Mouse (Mus musculus) neural tube, embryonic 13.5 days (tissue): ENCODE data around the gene Piwil1. TPM values are rescaled to one million over a fixed set of nuclear protein-coding genes. Genes with fewer than 3 reads are reported as not detected.
"Not testable (repeated sequence)": the region's sequence is repeated elsewhere in the genome, so short reads cannot be mapped to it uniquely, and the experiment has no call there.

ENCODE experiments used
- ATAC-seq: fragments of 200-750 bp; cut with Nextera tagmentation; 2 replicates; pipeline ENCODE4 v1.8.0; 2017; ENCODE audit warnings: low read depth, mild to moderate bottlenecking, moderate TSS enrichment, moderate library complexity
- H3K27ac ChIP-seq: fragments of 300-500 bp; sonication (generic); replicated peaks from 2 replicates; pipeline ENCODE4 v1.5.1; 2015; ENCODE audit warnings: moderate library complexity, mild to moderate bottlenecking, inconsistent platforms
- H3K27me3 ChIP-seq: fragments of 300-500 bp; sonication (generic); 2 replicates; pipeline ENCODE4 v1.6.1; 2015; ENCODE audit warnings: mild to moderate bottlenecking, inconsistent platforms
- H3K36me3 ChIP-seq: fragments of 300-500 bp; sonication (generic); 2 replicates; pipeline ENCODE4 v1.6.1; 2015; ENCODE audit warnings: mild to moderate bottlenecking, inconsistent platforms
- H3K4me1 ChIP-seq: fragments of 300-500 bp; sonication (generic); replicated peaks from 2 replicates; pipeline ENCODE4 v1.6.1; 2015; ENCODE audit warnings: inconsistent platforms
- H3K4me2 ChIP-seq: fragments of 300-500 bp; sonication (generic); 2 replicates; pipeline ENCODE4 v1.6.1; 2015; ENCODE audit warnings: inconsistent platforms, mild to moderate bottlenecking, moderate library complexity
- H3K4me3 ChIP-seq: fragments of 300-500 bp; sonication (generic); 2 replicates; pipeline ENCODE4 v1.5.1; 2015; ENCODE audit warnings: mild to moderate bottlenecking, inconsistent platforms
- H3K9ac ChIP-seq: fragments of 300-500 bp; sonication (generic); 2 replicates; pipeline ENCODE4 v1.6.1; 2015; ENCODE audit warnings: moderate library complexity, mild to moderate bottlenecking, inconsistent platforms
- H3K9me3 ChIP-seq: fragments of 300-500 bp; sonication (generic); 2 replicates; pipeline ENCODE4 v1.6.1; 2016; ENCODE audit warnings: inconsistent platforms
- WGBS: fragments of 180-500 bp; shearing (Covaris S2); methylation state at CpG from one replicate; pipeline ENCODE4 v1.1.7; 2015; 5-methylcytosine and 5-hydroxymethylcytosine counted together
- polyA plus RNA-seq: library from polyadenylated mRNA; unstranded; fragments of >200 nt; fragmentation: Nextera tagmentation; extraction: Ambion mirVana; gene quantifications from 2 replicates; pipeline ENCODE4 v1.2.1, GENCODE M21; 2015

The Piwil1 gene
- polyA plus RNA-seq, 1 experiment from 2014 or later, result 0.07 TPM

- Histone ChIP-seq H3K27me3 (no peaks in the 10 kb centered on the region), H3K9me3 (no peaks in the 10 kb centered on the region), H3K4me2 (no peak overlapping the region), H3K9ac (no peak overlapping the region), H3K36me3 (no peaks in the 10 kb centered on the region), H3K4me3 (no peak overlapping the region), H3K27ac (no peak overlapping the region), H3K4me1 (no peaks in the 10 kb centered on the region)
- ATAC-seq, result no peak
- WGBS, result 89% methylated on average over 6 of the region's 6 CpGs
These were observed 9.5 kb downstream of the Piwil1 start for GRCm38 (mm10) chr5:128711847-128712246.

- Histone ChIP-seq H3K4me2 (no peak overlapping the region), H3K4me3 (no peak overlapping the region), H3K9me3 (peaks cover 8% of the 10 kb centered on the region; the same call in 1 of the 2 replicates), H3K27ac (no peak overlapping the region), H3K27me3 (no peaks in the 10 kb centered on the region), H3K4me1 (no peaks in the 10 kb centered on the region), H3K9ac (no peak overlapping the region), H3K36me3 (no peaks in the 10 kb centered on the region)
- 76% methylated on average over 16 of the region's 16 CpGs for WGBS
- ATAC-seq, result no peak
These were observed 12.8 kb downstream of the Piwil1 start for GRCm38 (mm10) chr5:128715171-128715570.

- H3K4me3 ChIP-seq, H3K27me3 ChIP-seq, H3K4me2 ChIP-seq, H3K36me3 ChIP-seq, H3K4me1 ChIP-seq, H3K9me3 ChIP-seq, H3K27ac ChIP-seq, ATAC-seq, H3K9ac ChIP-seq: not testable (repeated sequence)
- 94% methylated on average over 11 of the region's 11 CpGs for WGBS
These were observed 18.1 kb downstream of the Piwil1 start for GRCm38 (mm10) chr5:128720461-128720860.

- H3K4me2 ChIP-seq, result no peak overlapping the region
- H3K9ac ChIP-seq, result no peak overlapping the region
- no peaks in the 10 kb centered on the region for H3K36me3 ChIP-seq
- ATAC-seq, result no peak
- no peaks in the 10 kb centered on the region; the same call in 1 of the 2 replicates for H3K27me3 ChIP-seq
- 75% methylated on average over 5 of the region's 5 CpGs for WGBS
- no peaks in the 10 kb centered on the region for H3K4me1 ChIP-seq
- no peaks in the 10 kb centered on the region for H3K9me3 ChIP-seq
- no peak overlapping the region for H3K27ac ChIP-seq
- no peak overlapping the region for H3K4me3 ChIP-seq
These were observed 27.0 kb downstream of the Piwil1 start for GRCm38 (mm10) chr5:128729341-128729740.

- 42% methylated on average over 5 of the region's 5 CpGs for WGBS
- H3K4me2 ChIP-seq, result no peak overlapping the region
- no peak for ATAC-seq
- no peak overlapping the region for H3K4me3 ChIP-seq
- no peaks in the 10 kb centered on the region; the same call in 1 of the 2 replicates for H3K27me3 ChIP-seq
- H3K9me3 ChIP-seq, result no peaks in the 10 kb centered on the region
- H3K27ac ChIP-seq, result no peak overlapping the region
- no peaks in the 10 kb centered on the region for H3K4me1 ChIP-seq
- H3K9ac ChIP-seq, result no peak overlapping the region
- H3K36me3 ChIP-seq, result no peaks in the 10 kb centered on the region
These were observed 28.3 kb downstream of the Piwil1 start for GRCm38 (mm10) chr5:128730634-128731033.

- Histone ChIP-seq H3K36me3 (no peaks in the 10 kb centered on the region), H3K27me3 (no peaks in the 10 kb centered on the region; the same call in 1 of the 2 replicates), H3K4me1 (no peaks in the 10 kb centered on the region), H3K9ac (no peak overlapping the region), H3K27ac (no peak overlapping the region), H3K4me3 (no peak overlapping the region), H3K4me2 (no peak overlapping the region), H3K9me3 (no peaks in the 10 kb centered on the region)
- WGBS, result 66% methylated on average over 11 of the region's 11 CpGs
- ATAC-seq, result no peak
These were observed 30.2 kb downstream of the Piwil1 start for GRCm38 (mm10) chr5:128732416-128733014.

- Histone ChIP-seq H3K4me2 (no peak overlapping the region), H3K4me3 (no peak overlapping the region), H3K36me3 (no peaks in the 10 kb centered on the region), H3K27me3 (no peaks in the 10 kb centered on the region; the same call in 1 of the 2 replicates), H3K9ac (no peak overlapping the region), H3K9me3 (no peaks in the 10 kb centered on the region), H3K4me1 (peaks cover 1% of the 10 kb centered on the region; the same call in 1 of the 2 replicates), H3K27ac (no peak overlapping the region)
- ATAC-seq, result peak; percentile 63; the same call in 1 of the 2 replicates
- 5% methylated on average over 6 of the region's 6 CpGs for WGBS
These were observed 31.6 kb downstream of the Piwil1 start for GRCm38 (mm10) chr5:128733955-128734354.

GRCm38 (mm10) chr5:128735921-128736320 lies 33.6 kb downstream of the Piwil1 start:
- Histone ChIP-seq H3K4me2 (no peak overlapping the region), H3K9ac (no peak overlapping the region), H3K27ac (no peak overlapping the region), H3K36me3 (no peaks in the 10 kb centered on the region), H3K27me3 (no peaks in the 10 kb centered on the region; the same call in 1 of the 2 replicates), H3K9me3 (no peaks in the 10 kb centered on the region), H3K4me3 (no peak overlapping the region), H3K4me1 (peaks cover 13% of the 10 kb centered on the region; the same call in 1 of the 2 replicates)
- 75% methylated on average over 22 of the region's 22 CpGs for WGBS
- no peak for ATAC-seq

- 29% methylated on average over 14 of the region's 17 CpGs for WGBS
These were observed 37.0 kb downstream of the Piwil1 start for GRCm38 (mm10) chr5:128739168-128739837.

GRCm38 (mm10) chr5:128739838-128740171 lies 37.5 kb downstream of the Piwil1 start:
- 0 out of 2 replicates have a peak, but pooled peaks have one; percentile 27 for ATAC-seq
- H3K4me2 ChIP-seq, result peak overlapping the region; percentile 24
- 34% methylated on average over 8 of the region's 8 CpGs for WGBS
- no peaks in the 10 kb centered on the region for H3K27me3 ChIP-seq
- H3K9ac ChIP-seq, result no peak overlapping the region
- no peak overlapping the region for H3K4me3 ChIP-seq
- no peak overlapping the region for H3K27ac ChIP-seq
- H3K4me1 ChIP-seq, result peaks cover 13% of the 10 kb centered on the region; the same call in 1 of the 2 replicates
- no peaks in the 10 kb centered on the region for H3K36me3 ChIP-seq
- H3K9me3 ChIP-seq, result no peaks in the 10 kb centered on the region

More at GRCm38 (mm10) chr5:128739168-128739837, 37.0 kb downstream of the Piwil1 start:
- Histone ChIP-seq H3K4me2 (peak overlapping the region; percentile 24), H3K4me3 (no peak overlapping the region), H3K4me1 (peaks cover 13% of the 10 kb centered on the region; the same call in 1 of the 2 replicates), H3K36me3 (no peaks in the 10 kb centered on the region), H3K9ac (no peak overlapping the region), H3K27ac (no peak overlapping the region), H3K9me3 (no peaks in the 10 kb centered on the region), H3K27me3 (no peaks in the 10 kb centered on the region)
- peak; percentile 75; the same call in 1 of the 2 replicates for ATAC-seq

- Histone ChIP-seq H3K4me1 (peaks cover 18% of the 10 kb centered on the region), H3K4me2 (no peak overlapping the region), H3K9ac (no peak overlapping the region), H3K9me3 (no peaks in the 10 kb centered on the region), H3K36me3 (no peaks in the 10 kb centered on the region), H3K27ac (no peak overlapping the region), H3K27me3 (no peaks in the 10 kb centered on the region), H3K4me3 (no peak overlapping the region)
- ATAC-seq, result no peak
- WGBS, result 91% methylated on average over 6 of the region's 6 CpGs
These were observed 42.0 kb downstream of the Piwil1 start for GRCm38 (mm10) chr5:128744351-128744750.

- H3K9ac ChIP-seq, result no peak overlapping the region
- no peak for ATAC-seq
- H3K4me2 ChIP-seq, result no peak overlapping the region
- H3K4me1 ChIP-seq, result peaks cover 10% of the 10 kb centered on the region; the same call in 1 of the 2 replicates
- no peak overlapping the region for H3K27ac ChIP-seq
- no peaks in the 10 kb centered on the region for H3K9me3 ChIP-seq
- H3K4me3 ChIP-seq, result no peak overlapping the region
- 78% methylated on average over 9 of the region's 9 CpGs for WGBS
- no peaks in the 10 kb centered on the region for H3K36me3 ChIP-seq
- no peaks in the 10 kb centered on the region for H3K27me3 ChIP-seq
These were observed 42.9 kb downstream of the Piwil1 start for GRCm38 (mm10) chr5:128745206-128745605.
